Mouse (Mus musculus) MEL (cell line): ENCODE results near the gene Lcor. TPM values are rescaled to one million over a fixed set of nuclear protein-coding genes. Genes with fewer than 3 reads are reported as not detected.

Experiments
- DNase-seq: peaks from one replicate; pipeline ENCODE4 v3.0.0; 2011; ENCODE audit warnings: low read depth, low spot score
- H3K27ac ChIP-seq: 2 replicates; pipeline ENCODE4 v1.5.1; 2012; ENCODE audit warnings: low read depth, mild to moderate bottlenecking, control low read depth, low read length, moderate library complexity; ENCODE audit not compliant: control insufficient read depth
- H3K27me3 ChIP-seq, 2 experiments: fragments of 150-350 bp in 1 of 2; sonication (generic) in 1 of 2; 2 replicates each; pipeline ENCODE4 v1.6.1; 2012; ENCODE audit warnings: low read length in 2 of 2, mild to moderate bottlenecking in 2 of 2, improper control_type of control experiment in 1 of 2, moderate library complexity in 1 of 2; ENCODE audit not compliant: insufficient read depth in 2 of 2, control insufficient read depth in 1 of 2
- H3K36me3 ChIP-seq, 2 experiments: 2 replicates each; pipeline ENCODE4 v1.6.1; 2012 to 2014; ENCODE audit warnings: low read length in 2 of 2, improper control_type of control experiment in 1 of 2, inconsistent platforms in 1 of 2, mild to moderate bottlenecking in 1 of 2; ENCODE audit not compliant: insufficient read depth in 2 of 2, control insufficient read depth in 1 of 2
- H3K4me1 ChIP-seq, 2 experiments: fragments of 150-350 bp in 1 of 2; sonication (generic) in 1 of 2; 2 replicates each; pipeline ENCODE4 v1.6.1; 2012; ENCODE audit warnings: low read length in 2 of 2, improper control_type of control experiment in 1 of 2, mild to moderate bottlenecking in 1 of 2; ENCODE audit not compliant: insufficient read depth in 2 of 2, control insufficient read depth in 1 of 2
- H3K4me3 ChIP-seq, 2 experiments: fragments of 150-350 bp in 1 of 2; sonication (generic) in 1 of 2; 2 replicates each; pipeline ENCODE4 v1.5.1; 2012; ENCODE audit warnings: low read depth in 2 of 2, low read length in 2 of 2, mild to moderate bottlenecking in 2 of 2, moderate library complexity in 2 of 2, control low read depth in 1 of 2, improper control_type of control experiment in 1 of 2; ENCODE audit not compliant: control insufficient read depth in 1 of 2, insufficient read depth in 1 of 2
- H3K79me2 ChIP-seq: 2 replicates; pipeline ENCODE4 v1.6.1; 2012; ENCODE audit warnings: mild to moderate bottlenecking, low read length, moderate library complexity; ENCODE audit not compliant: control insufficient read depth, poor library complexity, insufficient read depth
- H3K9ac ChIP-seq: 2 replicates; pipeline ENCODE4 v1.6.1; 2012; ENCODE audit warnings: low read depth, mild to moderate bottlenecking, control low read depth, low read length, moderate library complexity; ENCODE audit not compliant: control insufficient read depth, poor library complexity, severe bottlenecking
- H3K9me3 ChIP-seq: fragments of 150-350 bp; sonication (generic); replicated peaks from 2 replicates; pipeline ENCODE4 v1.6.1; 2012; ENCODE audit warnings: mild to moderate bottlenecking, low read length, improper control_type of control experiment, moderate library complexity; ENCODE audit not compliant: insufficient read depth
- BHLHE40 ChIP-seq: IDR thresholded peaks from 2 replicates; pipeline ENCODE4 v1.6.1; 2012; ENCODE audit warnings: low read depth, mild to moderate bottlenecking, inconsistent platforms, low read length, improper control_type of control experiment, borderline replicate concordance
- CHD1 ChIP-seq: IDR thresholded peaks from 2 replicates; pipeline ENCODE4 v1.6.1; 2012; ENCODE audit warnings: low read depth, mild to moderate bottlenecking, inconsistent platforms, low read length, improper control_type of control experiment
- CHD2 ChIP-seq: IDR thresholded peaks from 2 replicates; pipeline ENCODE4 v1.6.1; 2011; ENCODE audit warnings: low read length, improper control_type of control experiment
- CTCF ChIP-seq, 3 experiments: IDR thresholded peaks in 2 of 3; conservative IDR thresholded peaks in 1 of 3; 2 replicates each; pipeline ENCODE4 v1.5.1; 2011 to 2012; ENCODE audit warnings: low read length in 3 of 3, low read depth in 2 of 3, mild to moderate bottlenecking in 2 of 3, improper control_type of control experiment in 1 of 3, inconsistent platforms in 1 of 3, mixed read lengths in 1 of 3, moderate library complexity in 1 of 3; ENCODE audit not compliant: control insufficient read depth in 1 of 3, insufficient read depth in 1 of 3, poor library complexity in 1 of 3, severe bottlenecking in 1 of 3
- E2F4 ChIP-seq: IDR thresholded peaks from 2 replicates; pipeline ENCODE4 v1.6.1; 2011; ENCODE audit warnings: low read depth, low read length, improper control_type of control experiment, borderline replicate concordance
- ELF1 ChIP-seq: IDR thresholded peaks from 2 replicates; pipeline ENCODE4 v1.6.1; 2014; ENCODE audit warnings: low read depth, mild to moderate bottlenecking, inconsistent platforms, low read length, improper control_type of control experiment, moderate library complexity
- EP300 ChIP-seq, 2 experiments: IDR thresholded peaks; 2 replicates each; pipeline ENCODE4 v1.6.1; 2011; ENCODE audit warnings: improper control_type of control experiment in 2 of 2, low read length in 2 of 2, low read depth in 1 of 2, mild to moderate bottlenecking in 1 of 2
- ETS1 ChIP-seq: IDR thresholded peaks from 2 replicates; pipeline ENCODE4 v1.6.1; 2012; ENCODE audit warnings: low read depth, mild to moderate bottlenecking, inconsistent platforms, low read length, improper control_type of control experiment, moderate library complexity
- GABPA ChIP-seq: IDR thresholded peaks from 2 replicates; pipeline ENCODE4 v1.6.1; 2012; ENCODE audit warnings: low read depth, mild to moderate bottlenecking, inconsistent platforms, low read length, improper control_type of control experiment, moderate library complexity
- GATA1 ChIP-seq: IDR thresholded peaks from 2 replicates; pipeline ENCODE4 v1.6.1; 2011; ENCODE audit warnings: low read depth, low read length, improper control_type of control experiment
- HCFC1 ChIP-seq: IDR thresholded peaks from 2 replicates; pipeline ENCODE4 v1.6.1; 2012; ENCODE audit warnings: low read depth, mild to moderate bottlenecking, inconsistent platforms, low read length, improper control_type of control experiment, moderate library complexity
- JUND ChIP-seq: IDR thresholded peaks from 2 replicates; pipeline ENCODE4 v1.6.1; 2011; ENCODE audit warnings: low read depth, mild to moderate bottlenecking, improper control_type of control experiment, low read length
- KAT2A ChIP-seq: conservative IDR thresholded peaks from 2 replicates; pipeline ENCODE4 v1.6.1; 2012; ENCODE audit warnings: low read depth, low read length, improper control_type of control experiment, inconsistent platforms
- MAFK ChIP-seq: IDR thresholded peaks from 2 replicates; pipeline ENCODE4 v1.6.1; 2011; ENCODE audit warnings: low read depth, mild to moderate bottlenecking, low read length, improper control_type of control experiment, borderline replicate concordance
- MAX ChIP-seq: IDR thresholded peaks from 2 replicates; pipeline ENCODE4 v1.6.1; 2011; ENCODE audit warnings: low read length, improper control_type of control experiment
- MAZ ChIP-seq: IDR thresholded peaks from 2 replicates; pipeline ENCODE4 v1.6.1; 2012; ENCODE audit warnings: low read depth, mild to moderate bottlenecking, inconsistent platforms, low read length, improper control_type of control experiment
- MEF2A ChIP-seq: IDR thresholded peaks from 2 replicates; pipeline ENCODE4 v1.6.1; 2014; ENCODE audit warnings: low read depth, mild to moderate bottlenecking, inconsistent platforms, low read length, improper control_type of control experiment; ENCODE audit not compliant: poor library complexity, insufficient replicate concordance, severe bottlenecking; ENCODE audit errors: extremely low read depth
- MXI1 ChIP-seq: IDR thresholded peaks from 2 replicates; pipeline ENCODE4 v1.6.1; 2011; ENCODE audit warnings: mild to moderate bottlenecking, low read depth, low read length, improper control_type of control experiment
- MYB ChIP-seq: IDR thresholded peaks from 2 replicates; pipeline ENCODE4 v1.6.1; 2011; ENCODE audit warnings: mild to moderate bottlenecking, low read depth, low read length, improper control_type of control experiment
- MYC ChIP-seq: IDR thresholded peaks from 2 replicates; pipeline ENCODE4 v1.6.1; 2011; ENCODE audit warnings: low read depth, mild to moderate bottlenecking, low read length, improper control_type of control experiment, moderate library complexity
- NELFE ChIP-seq: IDR thresholded peaks from 2 replicates; pipeline ENCODE4 v1.6.1; 2011; ENCODE audit warnings: low read depth, low read length, improper control_type of control experiment
- NRF1 ChIP-seq: IDR thresholded peaks from 2 replicates; pipeline ENCODE4 v1.6.1; 2014; ENCODE audit warnings: low read depth, mild to moderate bottlenecking, inconsistent platforms, low read length, improper control_type of control experiment, moderate library complexity; ENCODE audit not compliant: poor library complexity, insufficient read depth, severe bottlenecking
- POLR2A ChIP-seq, 2 experiments: IDR thresholded peaks; 2 replicates each; pipeline ENCODE4 v1.6.1; 2011 to 2012; ENCODE audit warnings: low read length in 2 of 2, mild to moderate bottlenecking in 2 of 2, control low read depth in 1 of 2, improper control_type of control experiment in 1 of 2, low read depth in 1 of 2, moderate library complexity in 1 of 2; ENCODE audit not compliant: control insufficient read depth in 1 of 2, insufficient read depth in 1 of 2, poor library complexity in 1 of 2
- POLR2AphosphoS2 ChIP-seq: IDR thresholded peaks from 2 replicates; pipeline ENCODE4 v1.6.1; 2011; ENCODE audit warnings: low read length, improper control_type of control experiment
- POLR2AphosphoS5 ChIP-seq: IDR thresholded peaks from 2 replicates; pipeline ENCODE4 v1.6.1; 2012; ENCODE audit warnings: low read depth, borderline replicate concordance, mild to moderate bottlenecking, inconsistent platforms, low read length, moderate library complexity, mixed read lengths
- RAD21 ChIP-seq: IDR thresholded peaks from 2 replicates; pipeline ENCODE4 v1.6.1; 2011; ENCODE audit warnings: mild to moderate bottlenecking, low read depth, low read length, improper control_type of control experiment
- RCOR1 ChIP-seq: IDR thresholded peaks from 2 replicates; pipeline ENCODE4 v1.6.1; 2012; ENCODE audit warnings: low read depth, mild to moderate bottlenecking, inconsistent platforms, low read length, improper control_type of control experiment
- SIN3A ChIP-seq: IDR thresholded peaks from 2 replicates; pipeline ENCODE4 v1.6.1; 2012; ENCODE audit warnings: low read length, improper control_type of control experiment, inconsistent platforms
- SMC3 ChIP-seq: IDR thresholded peaks from 2 replicates; pipeline ENCODE4 v1.6.1; 2011; ENCODE audit warnings: low read depth, low read length, improper control_type of control experiment
- TAL1 ChIP-seq: IDR thresholded peaks from 2 replicates; pipeline ENCODE4 v1.6.1; 2012; ENCODE audit warnings: mild to moderate bottlenecking, inconsistent platforms, low read length, moderate library complexity, mixed read lengths
- TBP ChIP-seq: IDR thresholded peaks from 2 replicates; pipeline ENCODE4 v1.8.0; 2011; ENCODE audit warnings: low read depth, low read length, improper control_type of control experiment
- TCF12 ChIP-seq: IDR thresholded peaks from 2 replicates; pipeline ENCODE4 v1.6.1; 2014; ENCODE audit warnings: low read depth, mild to moderate bottlenecking, inconsistent platforms, low read length, improper control_type of control experiment, moderate library complexity
- UBTF ChIP-seq: IDR thresholded peaks from 2 replicates; pipeline ENCODE4 v1.6.1; 2012; ENCODE audit warnings: low read depth, mild to moderate bottlenecking, inconsistent platforms, low read length, improper control_type of control experiment, moderate library complexity, borderline replicate concordance; ENCODE audit not compliant: insufficient read depth
- USF1 ChIP-seq: IDR thresholded peaks from 2 replicates; pipeline ENCODE4 v1.6.1; 2014; ENCODE audit warnings: low read depth, mild to moderate bottlenecking, inconsistent platforms, low read length, improper control_type of control experiment, moderate library complexity
- USF2 ChIP-seq, 2 experiments: IDR thresholded peaks; 2 replicates each; pipeline ENCODE4 v1.6.1; 2011 to 2012; ENCODE audit warnings: improper control_type of control experiment in 2 of 2, low read length in 2 of 2, borderline replicate concordance in 1 of 2, inconsistent platforms in 1 of 2, low read depth in 1 of 2, mild to moderate bottlenecking in 1 of 2; ENCODE audit not compliant: insufficient read depth in 1 of 2
- ZC3H11A ChIP-seq: IDR thresholded peaks from 2 replicates; pipeline ENCODE4 v1.6.1; 2012; ENCODE audit warnings: low read depth, mild to moderate bottlenecking, inconsistent platforms, low read length, improper control_type of control experiment
- ZKSCAN1 ChIP-seq: IDR thresholded peaks from 2 replicates; pipeline ENCODE4 v1.6.1; 2012; ENCODE audit warnings: low read depth, mild to moderate bottlenecking, inconsistent platforms, low read length, improper control_type of control experiment, moderate library complexity
- ZMIZ1 ChIP-seq: IDR thresholded peaks from 2 replicates; pipeline ENCODE4 v1.6.1; 2012; ENCODE audit warnings: low read depth, mild to moderate bottlenecking, inconsistent platforms, low read length, improper control_type of control experiment, moderate library complexity
- polyA plus RNA-seq, 2 experiments: library from polyadenylated mRNA; stranded (reverse) in 1 of 2; unstranded in 1 of 2; fragments of >175 nt in 1 of 2; fragments of >200 nt in 1 of 2; gene quantifications; 2 replicates each; pipeline versions ENCODE4 v1.2.1 to v1.2.4; 2012; ENCODE audit warnings: low replicate concordance in 2 of 2, low read depth in 1 of 2; ENCODE audit not compliant: insufficient read length in 2 of 2, insufficient read depth in 1 of 2, missing spikeins in 1 of 2
- total RNA-seq: library from RNA; depleted of rRNA; stranded (reverse); fragments of 300-350 nt; gene quantifications from 2 replicates; pipeline ENCODE4 v1.2.3, GENCODE M21; 2012

Lcor gene
- total and polyA plus RNA-seq, 3 experiments, result 8.1 to 8.7 TPM; not detected in 1

DNA sequence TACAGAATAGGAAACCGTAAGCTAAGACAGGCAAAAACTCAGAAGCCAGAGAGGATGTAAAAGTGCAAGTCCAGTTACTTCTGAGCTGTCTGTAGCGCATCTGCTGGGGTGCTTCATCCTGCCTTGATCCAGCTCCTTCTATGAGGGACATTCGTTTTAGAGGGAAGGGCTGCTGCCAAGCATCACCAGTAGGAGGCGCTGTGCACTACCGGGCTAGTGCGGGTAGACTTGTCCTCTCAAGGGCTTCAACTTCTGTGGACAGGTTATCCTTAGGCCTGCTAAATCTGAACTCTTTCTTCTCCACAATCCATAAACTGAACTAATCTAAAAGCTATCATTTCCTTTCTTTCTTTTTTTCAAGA, 39.8 kb upstream of the Lcor start:
- peaks cover 5 to 18% of the 10 kb centered on the region in 2 experiments; a peak in 3 of 4 replicates for H3K4me1 ChIP-seq
- H3K27ac ChIP-seq, result no peak overlapping the region
- no peak overlapping the region for H3K9ac ChIP-seq
- peak; percentile 88 for DNase-seq
- no peaks in the 10 kb centered on the region for H3K9me3 ChIP-seq
- H3K36me3 ChIP-seq, result peaks cover 0 to 18% of the 10 kb centered on the region in 2 experiments; a peak in 2 of 4 replicates
- H3K4me3 ChIP-seq, result peak overlapping the region; percentile 21 to 33
- no peaks in the 10 kb centered on the region; a peak in 2 of 4 replicates for H3K27me3 ChIP-seq
- H3K79me2 ChIP-seq, result no peaks in the 10 kb centered on the region; the same call in 1 of the 2 replicates
- TF ChIP-seq ETS1 (no peak), TAL1 (no peak), GABPA (no peak), EP300 (IDR thresholded peaks at IDR 0.05; ENCODE audit: low read depth in 1 of 2, low read length in 2 of 2) (no peak), MYC (no peak), TBP (0 out of 2 replicates have a peak, but pooled peaks have one; percentile 37), SIN3A (no peak), HCFC1 (0 out of 2 replicates have a peak, but pooled peaks have one; percentile 39), USF1 (no peak), UBTF (no peak), NELFE (no peak), CHD2 (no peak), USF2 (IDR thresholded peaks at IDR 0.05; ENCODE audit: borderline replicate concordance in 1 of 2, insufficient read depth in 1 of 2, low read depth in 1 of 2, low read length in 2 of 2) (no peak), NRF1 (no peak), MXI1 (no peak), POLR2AphosphoS2 (no peak), JUND (no peak), MEF2A (no peak), POLR2AphosphoS5 (no peak), E2F4 (no peak), SMC3 (peak; percentile 79), CTCF (IDR thresholded peaks at IDR 0.05 in 2 of 3, conservative IDR thresholded peaks at IDR 0.05 in 1 of 3; ENCODE audit: control insufficient read depth in 1 of 3, insufficient read depth in 1 of 3, low read depth in 2 of 3, low read length in 3 of 3, poor library complexity in 1 of 3, severe bottlenecking in 1 of 3) (peak; percentile 97 to 100 (median 99)), TCF12 (no peak), MYB (no peak), ZKSCAN1 (no peak), MAZ (no peak), MAX (no peak), POLR2A (IDR thresholded peaks at IDR 0.05; ENCODE audit: control insufficient read depth in 1 of 2, insufficient read depth in 1 of 2, low read depth in 1 of 2, low read length in 2 of 2, poor library complexity in 1 of 2) (no peak), CHD1 (no peak), GATA1 (no peak), ZMIZ1 (no peak), MAFK (no peak), KAT2A (no peak), RAD21 (peak; percentile 82), BHLHE40 (no peak), ZC3H11A (peak; percentile 66), ELF1 (0 out of 2 replicates have a peak, but pooled peaks have one; percentile 8), RCOR1 (no peak)
